Mouse (Mus musculus): ENCODE data around the gene Map4k3. TPM values are rescaled to one million over a fixed set of nuclear protein-coding genes. Genes with fewer than 3 reads are reported as not detected.

The Map4k3 gene
- polyA plus RNA-seq, 1 experiment from 2014 or later = 25.4 TPM

GRCm38 (mm10) chr17:80670395-80670794 is 57.9 kb downstream of the Map4k3 start:
- no peak for ATAC-seq (ENCODE audit: low FRiP score, low read depth)
- 0 out of 2 replicates have a peak, but pooled peaks cover 3% of the 10 kb centered on the region for H3K4me1 ChIP-seq (replicated peaks)
- H3K27me3 ChIP-seq = no peaks in the 10 kb centered on the region
- no peak overlapping the region for H3K4me2 ChIP-seq
- H3K9me3 ChIP-seq = no peaks in the 10 kb centered on the region
- no peak overlapping the region for H3K27ac ChIP-seq (replicated peaks)
- H3K4me3 ChIP-seq = no peak overlapping the region
- 88% methylated on average over 1 of the region's 1 CpGs for WGBS
- no peak overlapping the region for H3K9ac ChIP-seq
- no peaks in the 10 kb centered on the region for H3K36me3 ChIP-seq

- Histone ChIP-seq H3K9me3 (no peaks in the 10 kb centered on the region), H3K36me3 (no peaks in the 10 kb centered on the region), H3K4me3 (no peak overlapping the region), H3K27ac (replicated peaks) (no peak overlapping the region), H3K4me2 (no peak overlapping the region), H3K4me1 (replicated peaks) (peaks cover 14% of the 10 kb centered on the region), H3K9ac (no peak overlapping the region), H3K27me3 (no peaks in the 10 kb centered on the region)
- 70% methylated on average over 4 of the region's 4 CpGs for WGBS
- ATAC-seq (ENCODE audit: low FRiP score, low read depth) = no peak
Measured at GRCm38 (mm10) chr17:80663623-80664022, 64.7 kb downstream of the Map4k3 start.

- no peaks in the 10 kb centered on the region for H3K36me3 ChIP-seq
- peaks cover 14% of the 10 kb centered on the region for H3K4me1 ChIP-seq (replicated peaks)
- WGBS = 82% methylated on average over 7 of the region's 7 CpGs
- no peak overlapping the region for H3K27ac ChIP-seq (replicated peaks)
- ATAC-seq (ENCODE audit: low FRiP score, low read depth) = no peak
- no peak overlapping the region for H3K4me2 ChIP-seq
- no peak overlapping the region for H3K9ac ChIP-seq
- no peaks in the 10 kb centered on the region for H3K27me3 ChIP-seq
- no peaks in the 10 kb centered on the region for H3K9me3 ChIP-seq
- H3K4me3 ChIP-seq = no peak overlapping the region
Measured at GRCm38 (mm10) chr17:80662836-80663620, 65.3 kb downstream of the Map4k3 start.

DNA sequence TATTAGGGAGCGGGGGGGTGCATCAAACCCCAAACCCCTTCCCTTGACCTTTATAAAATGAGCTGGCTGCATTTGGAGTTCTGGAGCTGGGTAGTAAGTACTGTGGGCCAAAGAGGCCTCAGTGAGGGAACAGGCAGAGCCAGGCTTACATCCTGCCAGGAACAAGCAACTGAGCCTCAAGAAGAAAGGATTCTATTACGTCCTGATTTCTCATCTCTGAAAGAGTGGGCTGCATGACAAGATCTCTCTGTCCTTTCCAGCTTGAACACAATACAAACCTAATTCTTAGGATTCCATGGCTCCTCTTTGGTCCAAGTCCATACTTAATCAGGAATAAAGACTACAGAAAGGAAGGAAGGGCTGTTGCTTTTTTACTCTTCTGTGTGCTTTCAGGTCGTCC is 66.4 kb downstream of the Map4k3 start:
- Histone ChIP-seq H3K27ac (replicated peaks) (no peak overlapping the region), H3K4me2 (no peak overlapping the region)

GRCm38 (mm10) chr17:80660707-80661380 is 67.4 kb downstream of the Map4k3 start:
- Histone ChIP-seq H3K27ac (replicated peaks) (peak overlapping the region; percentile 26; the same call in 1 of the 2 replicates), H3K4me3 (no peak overlapping the region), H3K36me3 (no peaks in the 10 kb centered on the region), H3K9ac (no peak overlapping the region), H3K4me2 (no peak overlapping the region), H3K4me1 (replicated peaks) (peaks cover 11% of the 10 kb centered on the region), H3K9me3 (no peaks in the 10 kb centered on the region), H3K27me3 (no peaks in the 10 kb centered on the region)
- no peak for ATAC-seq (ENCODE audit: low FRiP score, low read depth)
- 60% methylated on average over 15 of the region's 15 CpGs for WGBS

More for the DNA sequence above, 66.4 kb downstream of the Map4k3 start:
- Histone ChIP-seq H3K4me3 (no peak overlapping the region), H3K4me1 (replicated peaks) (peaks cover 14% of the 10 kb centered on the region), H3K9ac (no peak overlapping the region), H3K9me3 (no peaks in the 10 kb centered on the region), H3K27me3 (no peaks in the 10 kb centered on the region), H3K36me3 (no peaks in the 10 kb centered on the region)
- no peak for ATAC-seq (ENCODE audit: low FRiP score, low read depth)
- 72% methylated on average over 3 of the region's 3 CpGs for WGBS

GRCm38 (mm10) chr17:80660234-80660633 is 68.1 kb downstream of the Map4k3 start:
- Histone ChIP-seq H3K4me1 (replicated peaks) (peaks cover 11% of the 10 kb centered on the region), H3K4me3 (no peak overlapping the region), H3K9ac (no peak overlapping the region), H3K27ac (replicated peaks) (no peak overlapping the region), H3K36me3 (0 out of 2 replicates have a peak, but pooled peaks cover 4% of the 10 kb centered on the region), H3K4me2 (no peak overlapping the region), H3K27me3 (no peaks in the 10 kb centered on the region), H3K9me3 (no peaks in the 10 kb centered on the region)
- WGBS = 27% methylated on average over 2 of the region's 2 CpGs
- ATAC-seq (ENCODE audit: low FRiP score, low read depth) = no peak

DNA sequence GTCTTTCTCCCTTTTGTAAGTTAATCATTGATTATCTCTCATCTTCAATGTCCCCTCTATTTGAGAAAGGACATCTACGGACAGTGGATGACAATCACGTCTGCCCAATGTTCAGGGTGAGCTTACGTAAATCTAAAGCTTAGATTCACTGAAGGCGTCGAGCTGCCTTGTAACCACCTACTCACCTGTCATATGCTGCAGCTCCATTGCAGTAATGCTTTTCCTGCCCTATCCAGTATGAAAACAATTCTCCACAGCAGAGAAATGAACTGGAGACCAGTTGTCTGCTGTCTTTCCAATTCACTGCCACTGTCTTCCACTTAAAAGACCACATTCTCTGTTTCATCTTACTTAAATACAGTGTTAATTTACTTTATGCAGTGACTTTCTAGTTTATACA is 68.5 kb downstream of the Map4k3 start:
- H3K36me3 ChIP-seq = 0 out of 2 replicates have a peak, but pooled peaks cover 6% of the 10 kb centered on the region
- no peak overlapping the region for H3K9ac ChIP-seq
- 61% methylated on average over 5 of the region's 5 CpGs for WGBS
- no peak overlapping the region for H3K4me3 ChIP-seq
- no peaks in the 10 kb centered on the region for H3K9me3 ChIP-seq
- no peaks in the 10 kb centered on the region for H3K27me3 ChIP-seq
- no peak for ATAC-seq (ENCODE audit: low FRiP score, low read depth)
- H3K27ac ChIP-seq (replicated peaks) = 0 out of 2 replicates have a peak overlapping the region, but pooled peaks have one; percentile 39
- peaks cover 11% of the 10 kb centered on the region for H3K4me1 ChIP-seq (replicated peaks)
- H3K4me2 ChIP-seq = no peak overlapping the region

DNA sequence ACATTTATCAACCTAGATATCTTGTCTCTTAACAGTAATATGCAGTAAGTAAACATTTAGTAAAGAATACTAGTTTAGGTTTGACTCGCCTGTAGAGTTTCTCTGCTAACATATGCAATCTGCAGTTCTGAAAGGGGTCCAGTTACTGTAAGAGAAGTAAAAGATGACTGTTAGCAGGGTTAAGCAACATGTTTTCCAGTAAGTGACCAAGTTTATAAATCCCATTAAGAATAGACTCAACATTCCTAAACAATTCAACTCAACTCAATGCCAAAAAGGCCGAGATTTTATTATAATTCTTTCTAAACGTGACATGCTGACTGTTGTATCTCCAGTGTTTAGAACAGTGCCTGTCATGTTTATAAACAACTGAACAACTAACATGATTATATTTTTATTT is 74.0 kb downstream of the Map4k3 start:
- no peak for ATAC-seq (ENCODE audit: low FRiP score, low read depth)
- no peaks in the 10 kb centered on the region for H3K4me1 ChIP-seq (replicated peaks)

GRCm38 (mm10) chr17:80652740-80653139 is 75.5 kb downstream of the Map4k3 start:
- Histone ChIP-seq H3K9ac (no peak overlapping the region), H3K4me1 (replicated peaks) (no peaks in the 10 kb centered on the region), H3K4me3 (no peak overlapping the region), H3K9me3 (no peaks in the 10 kb centered on the region), H3K36me3 (peaks cover 15% of the 10 kb centered on the region), H3K4me2 (no peak overlapping the region), H3K27me3 (no peaks in the 10 kb centered on the region), H3K27ac (replicated peaks) (no peak overlapping the region)
- 75% methylated on average over 6 of the region's 6 CpGs for WGBS
- no peak for ATAC-seq (ENCODE audit: low FRiP score, low read depth)

More for the DNA sequence above, 74.0 kb downstream of the Map4k3 start:
- no peaks in the 10 kb centered on the region for H3K9me3 ChIP-seq
- no peaks in the 10 kb centered on the region for H3K27me3 ChIP-seq
- H3K4me2 ChIP-seq = no peak overlapping the region
- WGBS = 92% methylated on average over 3 of the region's 3 CpGs
- H3K9ac ChIP-seq = no peak overlapping the region
- peaks cover 6% of the 10 kb centered on the region; the same call in 1 of the 2 replicates for H3K36me3 ChIP-seq
- H3K4me3 ChIP-seq = no peak overlapping the region
- no peak overlapping the region for H3K27ac ChIP-seq (replicated peaks)

DNA sequence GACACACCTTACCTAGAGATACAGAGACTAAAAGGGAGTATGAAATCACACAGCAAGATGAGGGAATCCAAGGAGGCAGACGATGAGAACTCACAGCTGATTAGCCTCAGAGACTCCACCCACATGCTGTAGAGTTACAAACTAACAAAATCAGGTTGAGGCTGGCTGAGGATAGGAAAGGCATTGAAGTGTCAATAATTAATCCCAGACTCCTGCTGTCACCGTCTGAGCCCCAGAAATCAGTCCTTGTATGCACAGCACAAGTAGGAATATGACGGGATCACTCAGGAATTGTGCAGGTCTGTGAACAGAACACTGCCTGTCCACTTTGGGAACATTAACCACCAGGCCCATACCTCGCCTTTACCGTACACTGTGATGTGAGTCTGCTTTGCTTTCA is 81.4 kb downstream of the Map4k3 start:
- Histone ChIP-seq H3K36me3 (peaks cover 39% of the 10 kb centered on the region), H3K9me3 (no peaks in the 10 kb centered on the region), H3K9ac (no peak overlapping the region), H3K27ac (replicated peaks) (no peak overlapping the region), H3K4me2 (no peak overlapping the region), H3K4me3 (no peak overlapping the region), H3K4me1 (replicated peaks) (no peaks in the 10 kb centered on the region), H3K27me3 (no peaks in the 10 kb centered on the region)
- WGBS = 72% methylated on average over 5 of the region's 5 CpGs
- ATAC-seq (ENCODE audit: low FRiP score, low read depth) = no peak

DNA sequence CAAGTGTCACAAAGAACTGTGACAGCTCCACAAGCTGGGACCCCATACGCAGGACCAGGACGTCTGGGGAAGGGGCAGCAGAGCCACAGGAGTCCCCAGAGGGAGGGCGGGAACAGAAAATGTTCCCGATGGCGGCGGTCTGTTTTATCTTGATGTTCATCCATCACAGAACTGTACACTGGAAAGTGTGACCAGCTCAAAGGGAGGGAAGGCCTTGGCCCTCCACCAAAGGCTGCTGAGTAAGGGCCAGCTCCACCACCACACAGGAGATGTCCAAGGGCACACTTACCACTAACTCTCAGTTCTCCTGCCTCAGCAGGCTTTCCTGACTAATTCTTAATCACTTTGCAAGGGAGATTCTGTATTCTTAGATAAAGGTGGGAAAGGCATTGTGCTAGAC is 82.2 kb downstream of the Map4k3 start:
- Histone ChIP-seq H3K27ac (replicated peaks) (no peak overlapping the region), H3K4me1 (replicated peaks) (no peaks in the 10 kb centered on the region), H3K4me3 (no peak overlapping the region), H3K9ac (no peak overlapping the region), H3K4me2 (no peak overlapping the region), H3K27me3 (no peaks in the 10 kb centered on the region), H3K9me3 (no peaks in the 10 kb centered on the region), H3K36me3 (peaks cover 45% of the 10 kb centered on the region)
- no peak for ATAC-seq (ENCODE audit: low FRiP score, low read depth)
- 79% methylated on average over 6 of the region's 6 CpGs for WGBS

DNA sequence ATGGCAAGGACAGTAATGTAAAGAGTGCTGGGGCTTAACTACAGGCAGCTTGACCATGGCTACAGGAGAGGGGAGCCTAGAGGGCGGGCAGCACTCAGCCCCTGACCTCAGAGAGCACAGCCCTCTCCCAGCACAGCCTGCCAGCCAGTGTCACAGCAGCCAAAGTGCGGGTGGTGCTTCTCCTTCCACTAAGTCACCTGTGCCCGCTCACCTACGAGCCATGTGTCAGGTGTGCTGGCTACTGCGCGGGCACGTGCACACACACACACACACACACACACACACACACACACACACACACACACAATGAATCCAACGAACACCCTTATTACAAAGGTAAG is 82.6 kb downstream of the Map4k3 start:
- H3K4me2 ChIP-seq = no peak overlapping the region
- H3K4me3 ChIP-seq = no peak overlapping the region
- H3K27me3 ChIP-seq = no peaks in the 10 kb centered on the region
- no peak for ATAC-seq (ENCODE audit: low FRiP score, low read depth)
- WGBS = 91% methylated on average over 8 of the region's 8 CpGs
- H3K36me3 ChIP-seq = peaks cover 45% of the 10 kb centered on the region
- H3K9ac ChIP-seq = no peak overlapping the region
- H3K4me1 ChIP-seq (replicated peaks) = no peaks in the 10 kb centered on the region
- H3K9me3 ChIP-seq = no peaks in the 10 kb centered on the region
- no peak overlapping the region for H3K27ac ChIP-seq (replicated peaks)
